Mouse (Mus musculus) layer of hippocampus, adult 11-12 months (tissue): ENCODE results near the gene Man1a.
A peak's percentile ranks its signal among the peaks of the same experiment; 100 is the strongest.

Source experiments
- DNase-seq: peaks from one replicate; pipeline ENCODE4 v3.0.0; 2022; ENCODE audit warnings: low spot score

Gene Man1a

DNA sequence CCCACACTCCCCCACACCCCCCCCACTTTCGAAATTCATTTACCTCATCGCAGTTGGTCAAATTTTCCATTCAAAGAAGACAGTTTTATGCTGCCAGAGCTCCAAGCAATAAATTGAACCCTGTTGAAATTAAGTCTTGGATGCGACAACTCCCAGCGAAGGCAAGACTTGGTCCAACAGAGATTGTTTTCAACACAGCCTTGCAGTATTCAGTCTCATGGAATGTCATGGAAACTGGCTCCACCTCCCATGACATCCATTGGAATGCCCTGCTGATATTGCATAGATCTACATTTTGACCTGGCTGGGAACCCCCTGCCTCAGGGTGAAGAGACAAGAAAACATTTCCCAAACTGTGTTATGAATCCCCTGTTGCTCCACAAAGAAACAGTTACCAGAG is at the start of gene Man1a:
Gene Man1a (minus strand): TSS at position 190 of the 400 bp plus-strand sequence.
- DNase-seq: no peak

DNA sequence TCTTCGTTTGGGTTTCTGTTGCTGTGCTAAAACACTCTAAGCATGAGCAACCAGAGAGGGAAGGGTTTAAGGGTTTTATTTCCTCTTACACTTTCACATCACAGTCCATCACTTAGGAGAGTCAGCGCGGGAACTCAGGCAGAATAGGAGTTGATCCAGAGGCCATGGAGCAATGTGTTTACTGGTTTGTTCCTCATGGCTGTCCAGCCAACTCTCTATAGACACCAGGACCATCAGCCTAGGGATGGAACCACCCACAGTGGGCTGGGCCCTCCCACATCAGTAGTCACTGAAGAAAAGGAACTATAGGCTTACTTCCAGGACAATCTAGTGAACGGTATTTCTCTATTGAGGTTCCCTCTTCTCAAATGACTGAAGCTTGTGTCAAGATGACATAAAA is 45.4 kb upstream of the Man1a start:
- DNase-seq: no peak

DNA sequence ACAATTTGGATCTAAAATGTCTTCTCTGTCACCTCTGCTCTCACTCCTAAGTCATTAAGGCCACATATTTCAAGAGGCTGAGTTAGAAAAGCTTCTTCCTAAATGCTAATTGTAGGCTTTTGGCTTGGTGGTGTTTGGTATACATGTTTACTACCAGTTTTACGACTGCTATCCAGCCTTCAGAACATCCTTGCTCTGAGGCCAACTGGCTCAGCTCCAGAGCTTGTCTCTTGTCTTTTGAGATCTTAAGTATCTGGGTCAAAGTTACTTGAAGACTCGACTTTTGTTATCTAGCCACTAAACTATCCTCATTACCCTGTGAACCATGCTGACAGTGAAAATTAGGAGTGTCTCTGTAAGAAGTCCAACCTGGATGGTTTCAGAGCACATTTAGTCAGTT is 44.0 kb upstream of the Man1a start:
- no peak for DNase-seq

DNA sequence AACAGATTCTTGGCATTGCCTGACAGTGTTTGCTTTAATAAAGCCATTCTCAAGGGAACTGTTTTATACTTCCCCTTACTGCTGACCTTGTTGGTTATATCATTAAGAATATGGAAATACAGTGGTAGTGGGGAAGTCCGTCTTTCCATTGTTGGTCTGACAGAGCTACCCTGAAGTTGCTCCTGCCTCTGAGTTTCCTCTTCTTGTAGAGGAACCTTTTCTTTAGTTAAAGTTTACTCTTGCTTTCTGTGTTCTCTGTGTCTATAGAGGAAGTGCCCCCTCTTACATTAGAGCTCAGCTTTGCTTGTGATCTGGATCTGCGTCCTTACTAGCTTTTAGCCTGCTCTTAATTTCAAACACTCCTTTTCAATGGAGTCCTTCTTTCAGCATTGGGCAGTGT is 42.9 kb upstream of the Man1a start:
- peak; percentile 6 for DNase-seq

DNA sequence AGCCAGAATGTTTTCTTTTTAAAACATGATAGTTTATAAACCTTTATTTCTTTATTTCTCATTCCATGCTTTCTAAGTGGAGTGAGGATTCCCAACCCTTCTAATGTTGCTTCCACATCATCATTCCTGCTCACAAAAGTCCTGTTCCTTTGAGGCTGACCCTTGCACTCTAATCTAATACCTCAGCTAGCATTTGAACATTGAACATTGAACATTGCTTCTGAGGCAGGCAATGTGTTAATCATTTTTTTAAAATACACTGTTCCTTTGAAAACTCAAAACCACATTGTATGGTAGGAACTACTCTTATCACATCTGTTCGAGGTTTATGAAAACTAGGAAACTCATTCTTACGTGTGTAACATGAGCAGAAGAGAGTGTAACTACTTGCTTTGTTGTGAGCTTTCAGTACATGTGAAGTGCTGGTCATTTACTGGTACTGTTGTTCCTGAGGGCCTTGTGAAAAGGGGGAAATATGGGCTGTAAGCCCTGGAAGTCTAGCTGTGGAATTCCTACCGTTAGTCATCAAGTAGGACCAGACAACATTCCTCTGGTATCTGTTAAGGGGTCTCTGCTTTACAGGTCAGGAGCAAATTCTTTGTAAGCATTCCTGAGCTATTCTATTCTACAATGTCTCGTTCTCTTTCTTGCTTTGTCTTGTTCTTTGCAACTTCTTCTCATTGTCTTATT is 42.0 kb upstream of the Man1a start:
- DNase-seq: no peak

DNA sequence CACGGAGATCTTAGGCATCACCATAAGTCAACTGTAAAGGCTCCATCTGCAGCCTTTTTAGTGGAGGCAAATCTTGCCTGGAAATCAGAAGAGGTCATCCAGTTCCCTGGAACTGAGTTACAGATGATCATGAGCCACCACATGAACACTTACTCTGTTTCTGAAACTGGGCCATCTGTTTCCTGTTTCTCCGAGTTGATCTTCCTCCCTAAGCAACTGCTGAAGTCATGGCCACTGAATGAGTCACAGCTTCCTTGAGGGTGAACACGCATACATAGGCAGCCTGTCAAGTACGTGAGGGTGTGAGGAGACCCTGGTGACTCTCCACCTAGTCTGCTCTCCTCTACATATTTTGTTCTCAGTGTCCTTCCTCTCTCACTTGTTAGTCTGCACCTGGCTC is 41.4 kb upstream of the Man1a start:
- DNase-seq: peak; percentile 44

DNA sequence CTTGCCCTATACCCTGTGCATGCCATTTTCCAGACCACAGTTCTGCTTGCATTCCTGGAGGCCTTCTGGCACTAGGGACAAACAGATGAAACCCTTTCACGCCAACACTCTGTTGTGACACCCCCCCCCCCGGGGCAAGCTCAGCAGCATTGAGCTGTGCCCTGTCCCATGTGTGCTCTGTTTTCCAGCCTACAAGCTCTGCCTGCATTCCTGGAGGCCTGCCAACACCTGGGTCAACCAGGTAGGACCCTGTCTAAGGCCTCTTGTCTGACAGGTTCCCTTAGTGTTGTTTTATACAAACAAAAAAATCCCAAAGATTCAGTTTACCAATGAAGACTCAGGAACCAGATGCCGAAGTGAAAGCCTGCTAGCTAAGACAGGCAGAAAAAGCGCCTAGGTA is 27.3 kb upstream of the Man1a start:
- no peak for DNase-seq

DNA sequence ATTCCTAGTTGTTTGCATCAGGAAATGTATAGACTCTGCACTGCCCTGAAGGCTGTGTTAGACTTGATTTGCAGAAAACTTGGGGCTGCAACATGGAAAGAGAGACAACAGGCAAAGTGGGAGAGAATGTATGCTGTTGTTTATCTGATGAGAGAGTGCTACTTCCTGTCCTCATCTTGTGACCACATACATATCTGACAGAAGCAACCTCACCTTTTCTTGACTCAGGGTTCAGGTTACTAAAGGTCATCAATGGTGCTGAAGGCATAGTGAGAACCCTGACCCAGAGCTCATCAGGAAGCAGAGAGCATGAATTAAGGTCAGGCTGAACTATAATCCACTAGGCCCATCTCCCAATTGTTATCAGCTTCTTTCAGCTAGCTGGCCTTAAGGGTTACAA is 15.7 kb upstream of the Man1a start:
- DNase-seq: no peak

DNA sequence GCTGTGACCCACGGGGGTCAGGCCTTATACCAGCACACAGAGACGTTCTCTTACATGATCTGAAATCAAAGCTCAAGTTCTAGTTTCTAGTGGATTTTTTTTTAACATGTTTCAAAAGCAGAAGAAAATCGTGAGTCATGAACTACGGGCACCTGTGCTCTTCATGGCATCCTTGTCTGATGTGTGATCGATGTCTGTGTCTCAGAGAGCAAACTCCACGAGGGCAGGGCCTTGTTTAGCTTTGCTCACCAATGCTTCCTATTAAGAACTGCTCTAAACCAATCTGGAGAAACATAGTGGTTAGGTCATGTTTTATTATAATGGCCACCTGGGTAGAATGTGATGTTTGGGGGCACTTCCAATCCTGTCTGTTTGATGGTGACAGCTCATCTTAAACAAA is 13.5 kb upstream of the Man1a start:
- no peak for DNase-seq

DNA sequence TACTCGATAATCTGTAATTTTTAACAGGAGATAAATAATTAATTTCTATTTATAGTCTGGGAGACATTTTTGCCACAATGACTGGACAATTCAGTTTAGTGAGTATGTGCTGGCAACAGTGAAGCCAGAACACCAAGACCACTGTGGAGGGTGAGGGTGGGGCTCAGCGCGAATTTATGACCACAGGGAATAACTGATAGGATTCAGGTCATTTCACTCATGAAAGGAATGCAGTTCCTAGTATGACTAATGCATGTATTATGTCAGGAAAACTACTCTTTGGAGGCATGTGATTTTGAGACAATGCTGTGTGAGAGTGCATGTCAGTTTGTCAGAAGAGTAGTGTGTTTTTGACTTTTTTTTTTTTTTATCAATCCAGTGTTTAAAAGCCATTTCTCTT is 10.9 kb upstream of the Man1a start:
- DNase-seq: no peak

DNA sequence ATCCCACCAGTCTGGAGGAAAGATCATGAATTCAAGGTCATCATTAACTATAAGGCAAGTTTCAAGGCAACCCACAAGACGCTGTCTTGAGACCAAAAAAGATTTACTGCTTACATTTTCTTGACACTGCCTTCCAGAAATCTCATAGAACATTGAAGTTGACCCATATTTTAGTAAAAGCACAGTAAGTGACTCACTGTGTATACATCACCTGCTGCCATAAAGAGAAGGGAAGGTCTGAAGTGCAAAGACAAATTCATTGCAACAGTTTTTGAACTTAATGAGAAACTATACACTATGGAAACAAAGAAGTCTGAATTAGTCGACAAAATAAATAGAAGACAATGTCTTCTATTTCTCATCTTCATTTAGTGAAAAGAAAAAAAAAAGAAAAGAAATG is 8.7 kb upstream of the Man1a start:
- no peak for DNase-seq

DNA sequence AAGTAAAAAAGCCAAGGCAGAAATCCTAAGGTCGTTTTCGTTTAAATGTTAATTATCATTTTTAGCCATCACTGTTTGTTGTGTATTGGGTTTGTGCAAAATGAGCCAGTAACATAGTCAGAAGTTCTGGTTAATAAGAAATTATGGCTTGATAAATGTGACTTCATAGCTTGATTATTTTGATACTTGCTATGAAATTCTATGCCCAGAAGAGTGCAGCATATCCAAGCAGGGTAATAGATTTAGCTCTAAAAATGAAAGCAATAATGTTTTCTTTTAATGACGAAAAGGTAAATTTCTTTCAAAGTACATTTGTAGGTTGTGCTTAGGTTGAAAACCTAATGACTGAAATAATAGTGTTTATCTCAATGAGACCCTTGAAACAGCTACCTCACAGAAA is 596 bp upstream of the Man1a start:
- DNase-seq: no peak

DNA sequence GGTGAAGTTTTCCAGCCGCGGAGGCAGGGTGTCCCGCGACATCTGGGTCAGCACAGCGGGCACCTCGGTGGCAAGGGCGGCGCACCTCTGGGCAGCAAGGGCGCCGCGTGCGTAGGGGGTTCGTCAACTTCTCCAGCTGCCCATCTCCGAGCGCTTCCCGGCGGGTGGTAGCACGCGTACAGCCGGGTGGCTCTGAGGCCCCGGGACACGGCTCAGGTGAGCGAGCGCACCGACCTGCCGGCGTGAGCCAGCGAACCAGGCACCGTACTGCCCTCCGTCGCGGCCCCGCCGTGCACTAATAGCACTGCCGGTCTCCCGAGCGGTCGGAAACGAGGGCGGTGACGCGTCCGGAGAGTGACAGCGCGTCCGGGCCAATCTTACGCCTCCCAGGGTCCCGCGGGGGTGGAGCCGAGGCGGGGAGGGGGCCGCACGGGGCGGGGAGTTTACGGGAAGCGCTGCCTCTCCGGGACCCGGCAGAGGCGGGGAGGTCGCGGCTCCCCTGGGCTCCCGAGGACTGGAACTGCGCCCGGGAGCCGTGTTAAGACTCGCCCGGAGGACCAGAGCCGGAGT is 883 bp downstream of the Man1a start:
- DNase-seq: peak; percentile 88

DNA sequence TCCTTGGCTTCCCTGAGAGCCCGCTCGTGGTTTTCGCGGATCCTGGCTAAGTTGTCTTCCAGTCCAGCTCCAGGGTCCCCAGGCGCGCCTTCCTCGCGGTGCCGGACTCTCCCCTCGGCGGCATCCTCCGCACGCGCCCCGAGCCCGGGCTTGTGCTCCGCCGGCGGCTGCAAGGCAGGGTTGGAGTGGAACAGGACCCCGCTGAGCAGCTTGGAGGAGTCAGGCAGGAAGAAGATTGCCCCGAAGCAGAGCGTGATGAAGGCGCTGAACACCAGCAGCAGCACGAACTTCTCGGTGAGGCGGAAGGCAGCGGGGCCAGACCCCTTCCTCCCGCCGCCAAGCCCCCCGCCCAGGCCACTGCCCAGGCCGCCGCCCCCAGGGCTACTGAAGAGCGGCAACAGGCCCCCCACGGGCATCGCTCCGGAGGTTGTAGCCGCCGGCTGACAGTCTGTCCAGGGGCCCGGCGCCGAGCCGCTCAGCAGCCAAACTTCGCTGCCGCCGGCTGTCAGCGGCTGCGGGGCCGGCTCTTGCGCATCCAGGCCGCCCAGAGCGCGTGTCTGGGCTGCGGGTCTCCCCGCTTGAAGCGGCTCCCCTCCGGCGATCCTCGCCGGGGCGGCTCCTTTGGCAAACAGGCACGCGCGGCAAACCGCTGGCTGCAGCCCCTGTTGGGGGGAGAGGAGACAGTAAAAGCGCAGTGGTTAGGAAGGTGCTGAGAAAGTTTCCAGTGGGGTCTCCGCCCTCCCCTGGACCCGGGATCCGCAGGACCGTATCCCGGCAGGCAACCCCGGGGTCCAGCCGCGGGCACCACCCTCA is 1.6 kb downstream of the Man1a start:
- no peak for DNase-seq

DNA sequence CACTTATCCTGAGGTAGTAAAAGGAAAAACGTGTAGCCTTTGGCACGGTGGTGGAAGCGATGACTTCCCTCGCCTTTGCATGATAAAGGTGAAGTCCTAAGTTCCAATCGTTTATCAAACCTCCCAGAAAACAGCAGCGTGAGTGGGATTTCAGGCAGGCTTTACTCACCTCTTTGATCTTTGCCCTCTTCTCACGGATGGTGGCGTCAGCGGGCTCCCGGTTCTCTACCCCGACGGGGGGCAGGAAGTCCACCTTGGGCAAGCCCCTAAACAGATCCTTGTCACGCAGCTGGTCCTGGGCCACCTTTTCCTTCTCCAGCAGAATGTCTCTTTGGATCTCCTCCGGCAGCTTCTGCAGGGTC is 2.2 kb downstream of the Man1a start:
- DNase-seq: no peak

DNA sequence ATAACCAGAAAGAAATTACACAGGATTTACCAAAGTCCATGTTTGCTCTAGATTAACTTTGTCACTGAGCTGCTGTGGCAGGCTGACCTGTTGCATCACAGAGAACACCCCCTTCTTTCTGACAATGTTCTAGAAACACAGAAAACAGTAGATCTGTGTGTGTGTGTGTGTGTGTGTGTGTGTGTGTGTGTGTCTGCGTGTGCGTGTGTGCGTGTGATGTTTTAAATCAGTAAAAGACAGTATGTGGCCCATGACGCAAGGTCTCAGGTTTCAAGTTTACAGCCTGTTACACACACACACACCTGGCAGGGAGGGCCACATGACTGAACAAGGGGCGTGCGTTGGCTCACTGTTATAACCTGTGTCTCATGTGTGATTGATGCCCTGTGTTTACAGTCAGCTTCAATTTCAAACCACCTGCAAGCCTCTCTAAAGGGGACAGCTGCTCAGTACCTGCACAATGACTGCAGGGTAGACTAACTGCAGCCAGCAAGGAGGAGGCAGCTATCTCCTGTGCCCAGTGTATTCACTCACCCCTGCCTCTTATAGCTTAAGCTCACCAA is 2.7 kb downstream of the Man1a start:
- DNase-seq: no peak

DNA sequence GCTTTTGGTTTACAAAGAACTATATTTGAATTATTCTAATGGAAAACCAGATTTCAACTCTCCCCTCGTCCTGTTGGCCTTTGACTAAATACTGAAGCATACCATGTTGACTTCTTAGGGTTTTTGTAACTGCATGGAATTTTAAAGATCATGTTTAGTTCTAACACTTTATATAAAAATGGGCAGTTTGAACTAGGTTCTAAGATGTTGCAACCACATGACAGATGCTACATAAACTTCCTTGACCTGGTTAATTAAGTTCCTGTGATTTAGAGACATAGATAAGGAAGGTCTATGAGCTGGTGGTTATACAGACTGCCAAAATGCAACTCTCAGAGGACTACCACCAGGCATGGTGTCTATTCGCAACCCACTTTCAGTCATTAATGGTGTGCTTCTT is 4.1 kb downstream of the Man1a start:
- DNase-seq: no peak

DNA sequence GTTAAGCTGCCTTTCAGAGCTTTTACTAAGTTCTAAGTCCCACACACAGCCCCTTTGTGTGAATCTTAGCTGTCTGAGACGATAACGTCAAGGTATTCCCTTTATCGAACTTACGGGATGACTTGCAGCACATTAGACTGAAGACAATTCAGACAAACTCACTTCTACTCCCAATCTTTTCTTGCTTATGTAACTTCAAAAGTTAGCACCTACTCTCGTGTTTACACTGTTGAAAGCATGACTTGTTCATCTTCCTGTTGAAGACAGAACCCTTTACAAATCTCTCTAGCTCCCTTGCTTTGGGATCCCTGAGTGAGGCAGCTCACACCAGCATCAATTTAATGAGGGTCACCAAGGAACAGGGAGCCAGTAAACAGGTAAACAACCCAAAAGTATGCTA is 5.9 kb downstream of the Man1a start:
- DNase-seq: no peak

DNA sequence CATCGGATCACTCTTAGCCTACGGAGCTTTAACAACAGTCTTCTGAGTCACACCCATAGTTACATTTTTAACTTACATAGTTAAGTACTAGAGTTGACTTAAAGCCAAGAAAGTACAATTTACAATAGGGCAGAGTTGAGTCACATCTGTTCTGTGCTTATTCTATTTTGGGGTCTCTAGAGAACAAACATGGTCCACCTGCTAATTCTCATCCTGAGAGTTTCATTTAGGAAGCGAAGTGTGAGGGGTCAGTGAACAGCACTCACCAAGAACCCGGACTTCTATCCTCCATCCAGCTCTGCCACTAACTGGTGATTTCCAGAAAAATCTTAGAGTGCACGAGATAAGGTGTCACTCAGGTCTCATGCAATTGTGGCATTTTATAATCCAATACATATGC is 7.0 kb downstream of the Man1a start:
- no peak for DNase-seq

DNA sequence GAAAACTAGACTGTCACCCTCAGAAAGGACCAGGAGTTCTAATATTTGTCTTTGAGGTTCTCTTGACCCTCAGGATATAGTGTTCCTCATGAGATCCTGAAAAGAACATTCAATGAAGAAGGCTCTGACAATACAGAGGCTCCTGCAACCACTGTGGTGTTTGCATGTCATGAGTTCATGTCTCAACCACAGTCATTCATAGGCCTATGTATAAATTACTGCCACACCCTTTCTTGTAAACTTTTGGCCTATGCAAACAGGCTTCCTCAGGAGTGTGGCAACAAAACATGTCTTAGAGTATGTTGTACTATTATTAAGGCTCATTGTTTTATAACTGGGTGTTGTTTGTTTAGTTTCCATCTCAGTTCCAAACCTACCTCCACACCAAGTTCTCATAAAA is 9.7 kb downstream of the Man1a start:
- no peak for DNase-seq

DNA sequence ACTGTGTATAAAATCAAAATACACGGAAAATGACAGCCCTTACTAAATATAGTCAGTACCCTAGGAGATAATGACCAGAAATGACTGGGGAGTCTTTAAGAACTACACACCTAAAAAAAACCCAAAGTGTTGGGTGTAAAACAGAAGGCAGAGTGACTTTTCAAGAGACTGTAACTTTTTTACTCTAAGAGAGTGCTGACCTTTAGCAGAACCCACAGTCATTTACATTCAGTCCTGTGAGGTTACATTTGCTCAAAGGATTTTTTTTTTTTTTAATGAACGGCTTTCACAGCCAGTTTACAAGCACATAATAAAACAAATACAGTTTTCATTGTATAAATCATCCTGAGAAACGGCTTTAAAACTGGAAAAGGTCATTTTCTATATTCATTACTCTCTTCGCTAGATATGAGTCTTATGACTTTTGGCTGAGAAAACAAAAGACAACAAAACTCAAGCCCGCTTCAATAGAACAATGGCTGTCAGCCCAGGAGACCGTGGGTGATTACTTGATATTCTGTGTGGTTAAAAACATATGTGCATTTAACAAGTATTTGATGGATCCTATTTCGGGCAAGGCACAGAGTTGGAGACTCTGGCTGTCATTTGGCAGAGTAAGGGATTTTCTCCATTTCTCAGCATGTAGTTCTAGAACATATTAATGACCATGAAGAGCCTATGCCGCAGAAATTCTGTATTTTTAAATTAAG is 12.7 kb downstream of the Man1a start:
- DNase-seq: no peak

DNA sequence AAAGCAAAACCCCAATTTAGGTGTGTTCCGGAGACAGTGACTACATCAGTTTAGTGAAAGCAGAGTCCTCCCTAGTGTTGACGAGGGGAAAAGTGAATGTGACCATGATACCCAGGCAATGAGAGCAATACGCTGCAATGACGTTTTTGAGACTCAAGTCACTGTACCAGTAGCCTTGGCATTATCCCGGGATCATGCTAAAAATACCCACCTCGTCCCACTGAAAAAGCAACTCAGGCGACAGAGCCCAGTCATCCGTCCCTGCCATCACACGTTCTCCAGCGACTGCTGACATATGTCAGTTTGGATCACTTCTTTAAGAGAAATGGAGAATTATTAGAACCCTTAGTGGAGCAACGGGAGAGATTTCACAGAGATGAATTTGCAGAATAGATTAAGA is 13.6 kb downstream of the Man1a start:
- DNase-seq: no peak

DNA sequence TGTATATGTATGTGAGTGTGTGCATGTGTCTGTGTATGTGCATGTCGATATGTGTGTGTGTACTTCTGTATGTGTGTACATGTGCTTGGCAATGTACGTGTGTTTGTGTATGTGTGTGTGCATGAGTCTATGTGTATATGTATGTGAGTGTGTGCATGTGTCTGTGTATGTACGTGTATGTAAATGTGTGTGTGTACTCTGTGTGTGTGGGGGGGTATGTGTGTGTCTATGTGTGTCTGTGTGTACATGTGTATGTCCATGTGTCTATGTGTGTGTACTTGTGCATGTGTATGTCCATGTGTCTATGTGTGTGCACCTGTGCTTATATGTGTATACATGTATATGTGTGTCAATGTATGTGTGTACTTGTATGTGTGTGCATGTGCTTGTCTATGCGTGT is 15.2 kb downstream of the Man1a start:
- no peak for DNase-seq
